Mouse (Mus musculus) ovary, adult 10 weeks (tissue): ENCODE data around the gene Dcaf12l1. TPM values are rescaled to one million over a fixed set of nuclear protein-coding genes. Genes with fewer than 3 reads are reported as not detected.

Source experiments
- polyA plus RNA-seq: library from polyadenylated mRNA; stranded (reverse); fragments of 350-450 nt; fragmentation: Illumina TruSeq; extraction: RNeasy Lipid Tissue Mini Kit (QIAGEN cat#74804); gene quantifications from one replicate; pipeline ENCODE4 v1.2.3, GENCODE M21; 2014

Gene Dcaf12l1
- 30.9 TPM for polyA plus RNA-seq

GRCm38 (mm10) chrX:44789761-44790411, at the start of gene Dcaf12l1:
Dcaf12l1 (minus strand) TSS chrX:44790197.

